Mouse (Mus musculus) telencephalon, adult 2 months (tissue): ENCODE results near the gene Med14.

Experiments used
- DNase-seq: peaks from one replicate; pipeline ENCODE4 v3.0.0-alpha.2; 2011; ENCODE audit warnings: low read depth, low spot score

The Med14 gene

GRCm38 (mm10) chrX:12761626-12762333 is at the start of gene Med14:
Gene Med14 (minus strand): TSS chrX:12762073.
- DNase-seq: peak; percentile 81

GRCm38 (mm10) chrX:12800559-12800958 is 38.7 kb upstream of the Med14 start:
- no peak for DNase-seq

- no peak for DNase-seq
Measured at GRCm38 (mm10) chrX:12794842-12795241, 33.0 kb upstream of the Med14 start.

- peak; percentile 8 for DNase-seq
Measured at GRCm38 (mm10) chrX:12791674-12792340, 29.9 kb upstream of the Med14 start.

GRCm38 (mm10) chrX:12773236-12773635 is 11.4 kb upstream of the Med14 start:
- DNase-seq: no peak

GRCm38 (mm10) chrX:12771561-12771960 is 9.7 kb upstream of the Med14 start:
- no peak for DNase-seq

GRCm38 (mm10) chrX:12768571-12768970 is 6.7 kb upstream of the Med14 start:
- DNase-seq: no peak

- DNase-seq: no peak
Measured at GRCm38 (mm10) chrX:12766846-12767564, 5.1 kb upstream of the Med14 start.

- no peak for DNase-seq
Measured at GRCm38 (mm10) chrX:12763127-12763834, 1.4 kb upstream of the Med14 start.

GRCm38 (mm10) chrX:12762334-12763126 is 657 bp upstream of the Med14 start:
- DNase-seq: peak; percentile 39

GRCm38 (mm10) chrX:12761259-12761625 is 631 bp downstream of the Med14 start:
- peak; percentile 10 for DNase-seq

- no peak for DNase-seq
Measured at GRCm38 (mm10) chrX:12760501-12760900, 1.4 kb downstream of the Med14 start.

- no peak for DNase-seq
Measured at GRCm38 (mm10) chrX:12759625-12760024, 2.2 kb downstream of the Med14 start.

- DNase-seq: no peak
Measured at GRCm38 (mm10) chrX:12747886-12748285, 14.0 kb downstream of the Med14 start.

- DNase-seq: no peak
Measured at GRCm38 (mm10) chrX:12746729-12747128, 15.1 kb downstream of the Med14 start.

GRCm38 (mm10) chrX:12740396-12740795 is 21.5 kb downstream of the Med14 start:
- no peak for DNase-seq

GRCm38 (mm10) chrX:12716036-12716435 is 45.8 kb downstream of the Med14 start:
- DNase-seq: no peak

- DNase-seq: no peak
Measured at GRCm38 (mm10) chrX:12713796-12714195, 48.1 kb downstream of the Med14 start.

GRCm38 (mm10) chrX:12686910-12687309 is 75.0 kb downstream of the Med14 start:
- DNase-seq: no peak

- DNase-seq: no peak
Measured at GRCm38 (mm10) chrX:12686071-12686470, 75.8 kb downstream of the Med14 start.

- DNase-seq: peak; percentile 21
Measured at GRCm38 (mm10) chrX:12677396-12677795, 84.5 kb downstream of the Med14 start.
